Mouse (Mus musculus) stomach, postnatal 0 days (tissue): ENCODE data around the gene Nucks1. TPM values are rescaled to one million over a fixed set of nuclear protein-coding genes. Genes with fewer than 3 reads are reported as not detected.
"Not testable (repeated sequence)": the region's sequence is repeated elsewhere in the genome, so short reads cannot be mapped to it uniquely, and the experiment has no call there.

ENCODE experiments used
- ATAC-seq: fragments of 200-750 bp; cut with Nextera tagmentation; 2 replicates; pipeline ENCODE4 v1.8.0; 2017; ENCODE audit not compliant: low FRiP score, low TSS enrichment
- DNase-seq: peaks from one replicate; pipeline ENCODE4 v3.0.0-alpha.2; 2016; ENCODE audit warnings: low spot score
- H3K27ac ChIP-seq: fragments of 300-500 bp; sonication (generic); replicated peaks from 2 replicates; pipeline ENCODE4 v1.5.1; 2014; ENCODE audit warnings: mild to moderate bottlenecking, control low read depth
- H3K27me3 ChIP-seq: fragments of 300-500 bp; sonication (generic); 2 replicates; pipeline ENCODE4 v1.6.1; 2014; ENCODE audit warnings: low read length; ENCODE audit not compliant: control insufficient read depth, insufficient read depth
- H3K36me3 ChIP-seq: fragments of 300-500 bp; sonication (generic); 2 replicates; pipeline ENCODE4 v1.6.1; 2014; ENCODE audit warnings: low read length, mixed read lengths; ENCODE audit not compliant: control insufficient read depth, insufficient read depth
- H3K4me1 ChIP-seq: fragments of 300-500 bp; sonication (generic); replicated peaks from 2 replicates; pipeline ENCODE4 v1.6.1; 2014; ENCODE audit warnings: antibody characterized with exemption; ENCODE audit not compliant: control insufficient read depth, insufficient read depth
- H3K4me2 ChIP-seq: fragments of 300-500 bp; sonication (generic); replicated peaks from 2 replicates; pipeline ENCODE4 v1.6.1; 2014; ENCODE audit warnings: low read depth, mild to moderate bottlenecking, control low read depth, moderate library complexity
- H3K4me3 ChIP-seq: fragments of 300-500 bp; sonication (generic); 2 replicates; pipeline ENCODE4 v1.5.1; 2014; ENCODE audit warnings: low read depth, low read length, control low read depth
- H3K9ac ChIP-seq: fragments of 300-500 bp; sonication (generic); 2 replicates; pipeline ENCODE4 v1.6.1; 2014; ENCODE audit warnings: mild to moderate bottlenecking, low read length, control low read depth, mixed read lengths
- H3K9me3 ChIP-seq: fragments of 300-500 bp; sonication (generic); 2 replicates; pipeline ENCODE4 v1.6.1; 2016; ENCODE audit warnings: low read length; ENCODE audit not compliant: control insufficient read depth
- CTCF ChIP-seq: IDR thresholded peaks from 2 replicates; pipeline ENCODE4 v1.5.1; 2016; ENCODE audit warnings: antibody characterized with exemption, low read depth, mild to moderate bottlenecking, moderate library complexity
- EP300 ChIP-seq: optimal IDR thresholded peaks from 2 replicates; pipeline ENCODE3; 2016; ENCODE audit warnings: antibody characterized with exemption
- WGBS: fragments of 180-500 bp; shearing (Covaris S2); extraction: QIAGEN DNeasy Blood & Tissue Kit; methylation state at CpG from one replicate; pipeline ENCODE4 v1.1.7; 2014; 5-methylcytosine and 5-hydroxymethylcytosine counted together
- polyA plus RNA-seq: library from polyadenylated mRNA; unstranded; fragments of >200 nt; fragmentation: Nextera tagmentation; extraction: Ambion mirVana; gene quantifications from 2 replicates; pipeline ENCODE4 v1.2.1, GENCODE M21; 2015

Gene Nucks1
- polyA plus RNA-seq, 1 experiment from 2014 or later, result 30.4 TPM

DNA sequence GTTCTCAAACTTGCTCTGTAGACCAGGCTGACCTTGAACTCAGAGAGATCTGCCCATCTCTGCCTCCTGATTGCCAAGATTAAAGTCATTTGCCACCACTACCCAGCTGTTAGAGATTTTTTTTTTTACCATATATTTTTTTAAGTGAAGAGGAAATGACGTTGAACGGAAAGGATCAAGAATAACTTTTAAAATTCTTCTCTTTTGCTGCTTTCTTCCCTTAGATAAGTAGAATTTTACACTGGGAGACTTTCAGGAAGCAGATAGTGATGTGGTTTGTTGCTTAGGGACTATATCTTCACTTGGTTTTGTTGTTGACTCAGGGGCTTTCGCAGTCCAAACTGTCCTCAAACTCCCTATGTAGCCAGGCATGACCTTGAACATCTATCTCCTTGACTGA is 1.9 kb upstream of the Nucks1 start:
- TF ChIP-seq CTCF, result no peak
- no peak for TF ChIP-seq EP300
- 86% methylated on average over 3 of the region's 3 CpGs for WGBS

DNA sequence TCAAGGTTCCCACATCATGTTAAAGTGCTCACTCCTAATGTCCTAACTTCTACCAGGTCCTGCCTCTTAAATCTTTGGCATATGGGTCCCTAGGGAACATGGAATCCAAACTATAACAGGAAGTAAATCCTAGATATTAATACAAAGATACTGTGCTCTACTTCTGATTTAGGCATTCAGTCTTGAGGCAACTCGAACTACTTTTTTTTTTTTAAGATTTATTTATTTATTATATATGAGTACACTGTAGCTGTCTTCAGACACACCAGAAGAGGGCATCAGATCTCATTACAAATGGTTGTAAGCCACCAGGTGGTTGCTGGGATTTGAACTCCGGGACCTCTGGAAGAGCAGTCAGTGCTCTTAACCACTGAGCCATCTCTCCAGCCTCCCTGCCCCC is 1.1 kb upstream of the Nucks1 start:
- DNase-seq, H3K4me2 ChIP-seq, H3K4me3 ChIP-seq, ATAC-seq, H3K27ac ChIP-seq, H3K4me1 ChIP-seq, H3K27me3 ChIP-seq, H3K9me3 ChIP-seq, H3K36me3 ChIP-seq, H3K9ac ChIP-seq: not testable (repeated sequence)
- 95% methylated on average over 2 of the region's 2 CpGs for WGBS

More for the DNA sequence above, 1.9 kb upstream of the Nucks1 start:
- no peak overlapping the region for H3K4me3 ChIP-seq
- H3K36me3 ChIP-seq, result no peaks in the 10 kb centered on the region
- H3K27ac ChIP-seq, result no peak overlapping the region
- H3K9me3 ChIP-seq, result no peaks in the 10 kb centered on the region
- no peak overlapping the region for H3K9ac ChIP-seq
- DNase-seq, result no peak
- ATAC-seq, result no peak
- H3K4me2 ChIP-seq, result no peak overlapping the region
- H3K4me1 ChIP-seq, result no peaks in the 10 kb centered on the region
- no peaks in the 10 kb centered on the region for H3K27me3 ChIP-seq

DNA sequence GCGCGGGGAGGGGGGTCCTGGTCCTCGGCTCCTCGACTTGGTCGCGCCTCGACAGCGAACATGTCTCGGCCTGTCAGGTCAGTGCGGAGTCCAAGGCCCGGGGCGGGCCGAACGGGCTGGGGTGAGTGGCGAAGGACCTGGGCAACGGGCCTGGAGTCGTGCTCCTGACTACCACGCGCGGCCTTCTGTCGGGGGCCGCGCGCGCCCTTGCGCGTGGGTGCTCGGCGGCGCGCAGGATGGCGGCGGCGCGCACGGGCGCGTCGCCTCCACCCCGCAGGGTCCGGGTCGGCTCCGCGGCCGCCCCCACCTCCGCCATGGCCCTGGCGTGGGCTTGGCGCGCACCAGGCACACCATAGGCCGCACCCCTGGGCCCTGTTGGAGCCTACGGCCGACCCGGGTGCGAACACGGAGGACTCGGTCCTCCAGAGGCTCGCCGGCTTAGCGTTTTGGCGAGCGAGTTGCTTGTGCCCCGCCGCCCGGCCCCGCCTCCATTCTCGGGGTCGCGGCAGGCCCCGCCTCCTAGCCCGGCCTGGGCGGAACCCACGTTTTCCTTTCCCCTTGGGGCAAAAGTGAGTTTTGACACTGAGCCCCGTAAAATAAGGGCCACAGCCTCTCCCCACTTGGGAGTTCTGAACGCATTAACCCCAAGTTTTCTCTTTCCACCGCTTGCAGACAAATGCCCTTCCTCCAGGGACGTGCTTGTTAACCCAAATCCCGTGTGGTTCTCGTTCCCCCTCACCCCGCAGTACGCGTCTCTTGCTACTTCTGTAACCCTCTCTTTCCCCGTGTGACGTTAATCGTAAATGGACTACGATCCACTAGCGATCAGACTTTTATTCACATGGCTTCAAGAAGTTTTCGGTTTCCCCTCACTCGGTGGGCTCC is 582 bp downstream of the Nucks1 start:
- peak overlapping the region; percentile 95 for H3K4me3 ChIP-seq
- peak overlapping the region; percentile 64 for H3K4me2 ChIP-seq
- TF ChIP-seq CTCF (no peak), EP300 (no peak)
- H3K4me1 ChIP-seq, result no peaks in the 10 kb centered on the region
- under 1% methylated on average over 41 of the region's 88 CpGs for WGBS
- no peaks in the 10 kb centered on the region for H3K9me3 ChIP-seq
- no peaks in the 10 kb centered on the region for H3K36me3 ChIP-seq
- H3K9ac ChIP-seq, result peak overlapping the region; percentile 99
- H3K27me3 ChIP-seq, result no peaks in the 10 kb centered on the region
- peak; percentile 87 for DNase-seq
- ATAC-seq, result peak; percentile 80
- H3K27ac ChIP-seq, result peak overlapping the region; percentile 99

DNA sequence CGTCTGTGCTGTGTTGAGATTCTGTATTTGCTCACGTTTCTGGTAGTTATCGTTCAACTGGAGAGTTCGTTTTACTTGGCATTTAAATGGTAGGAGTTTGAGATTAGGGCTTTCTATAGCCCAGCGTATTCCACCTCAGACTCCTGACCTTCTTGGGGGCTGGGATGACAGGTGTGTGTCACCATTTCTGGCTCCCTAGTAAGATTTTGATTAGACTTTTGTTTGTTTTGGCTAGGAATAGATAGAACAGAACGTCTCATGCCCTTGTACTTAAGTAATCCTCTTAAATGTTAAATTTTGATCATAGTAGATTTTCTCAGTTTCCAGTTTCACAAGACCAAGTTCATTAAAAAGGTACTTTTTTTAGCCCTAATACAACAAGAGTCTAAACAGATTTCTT is 7.3 kb downstream of the Nucks1 start:
- WGBS, result 59% methylated on average over 6 of the region's 6 CpGs

DNA sequence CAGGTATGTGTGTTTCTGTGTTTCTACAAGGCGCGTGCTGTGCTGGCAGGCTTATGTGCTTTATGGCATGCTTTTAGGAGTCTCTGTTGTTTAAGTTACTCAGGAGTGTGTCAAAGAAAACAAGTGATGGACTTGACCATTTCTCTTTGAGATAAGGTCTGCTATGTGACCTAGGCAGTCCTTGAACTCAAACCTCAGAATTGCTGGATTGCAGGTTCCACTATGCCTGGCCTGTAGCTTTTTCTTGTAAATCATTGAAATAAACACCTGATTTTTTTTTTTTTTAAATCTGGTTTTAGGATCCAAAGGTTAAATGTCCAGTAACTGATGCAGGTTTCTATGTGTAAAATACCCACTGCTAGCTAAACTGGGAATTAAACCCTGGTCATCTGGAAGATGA is 8.7 kb downstream of the Nucks1 start:
- WGBS, result 99% methylated on average over 2 of the region's 2 CpGs
- no peaks in the 10 kb centered on the region for H3K27me3 ChIP-seq
- DNase-seq (no peak), ATAC-seq (no peak)
- no peak overlapping the region for H3K4me3 ChIP-seq
- H3K9me3 ChIP-seq, result no peaks in the 10 kb centered on the region
- no peaks in the 10 kb centered on the region for H3K4me1 ChIP-seq
- no peak overlapping the region for H3K4me2 ChIP-seq
- no peak overlapping the region for H3K27ac ChIP-seq
- no peak overlapping the region for H3K9ac ChIP-seq
- peaks cover 5% of the 10 kb centered on the region for H3K36me3 ChIP-seq
- TF ChIP-seq CTCF (no peak), EP300 (no peak)

More for the DNA sequence above, 7.3 kb downstream of the Nucks1 start:
- no peak overlapping the region for H3K4me3 ChIP-seq
- no peak overlapping the region for H3K4me2 ChIP-seq
- H3K36me3 ChIP-seq, result peaks cover 3% of the 10 kb centered on the region
- DNase-seq, result no peak
- H3K4me1 ChIP-seq, result no peaks in the 10 kb centered on the region
- no peak overlapping the region for H3K9ac ChIP-seq
- TF ChIP-seq CTCF, result no peak
- no peak for TF ChIP-seq EP300
- H3K27me3 ChIP-seq, result no peaks in the 10 kb centered on the region
- no peak for ATAC-seq
- H3K27ac ChIP-seq, result no peak overlapping the region
- H3K9me3 ChIP-seq, result no peaks in the 10 kb centered on the region

DNA sequence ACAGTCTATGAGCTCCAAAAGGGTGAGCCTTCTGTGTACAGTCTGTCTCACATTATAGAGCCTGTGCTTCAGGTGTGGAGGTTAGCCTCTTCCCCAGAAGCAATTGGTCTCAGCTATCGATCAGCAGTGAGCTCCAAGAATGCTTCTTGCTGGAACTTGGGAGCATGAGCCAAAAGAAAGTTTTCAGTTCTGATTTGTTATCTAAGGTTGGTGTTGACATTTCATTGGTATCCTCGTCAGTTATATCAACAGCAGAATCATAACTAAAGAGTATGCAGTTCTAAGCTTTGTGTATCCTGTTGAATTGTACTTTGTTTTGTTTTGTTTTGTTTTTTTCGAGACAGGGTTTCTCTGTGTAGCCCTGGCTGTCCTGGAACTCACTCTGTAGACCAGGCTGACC is 11.8 kb downstream of the Nucks1 start:
- H3K36me3 ChIP-seq, result peaks cover 13% of the 10 kb centered on the region
- ATAC-seq, result no peak
- H3K9me3 ChIP-seq, result no peaks in the 10 kb centered on the region
- no peaks in the 10 kb centered on the region for H3K4me1 ChIP-seq
- H3K27me3 ChIP-seq, result no peaks in the 10 kb centered on the region
- H3K4me3 ChIP-seq, result no peak overlapping the region
- H3K9ac ChIP-seq, result no peak overlapping the region
- no peak overlapping the region for H3K27ac ChIP-seq
- WGBS, result 86% methylated on average over 3 of the region's 3 CpGs
- no peak overlapping the region for H3K4me2 ChIP-seq
- no peak for DNase-seq
- TF ChIP-seq CTCF (no peak), EP300 (no peak)
